Mouse (Mus musculus): ENCODE measurements around the gene Clcn3.

GRCm38 (mm10) chr8:60864875-60865274, 118.2 kb downstream of the Clcn3 start:
- TF ChIP-seq CTCF (IDR thresholded peaks at IDR 0.05; ENCODE audit: borderline replicate concordance, insufficient read depth, low read length), result no peak
- TF ChIP-seq POLR2A (IDR thresholded peaks at IDR 0.05; ENCODE audit: low read depth, low read length), result 0 out of 2 replicates have a peak, but pooled peaks have one; percentile 18

Measured in embryonic fibroblast, embryonic 13.5 days (primary cell).